14 mouse cellular contexts compared by ENCODE assay signal in the genomic region with DNA sequence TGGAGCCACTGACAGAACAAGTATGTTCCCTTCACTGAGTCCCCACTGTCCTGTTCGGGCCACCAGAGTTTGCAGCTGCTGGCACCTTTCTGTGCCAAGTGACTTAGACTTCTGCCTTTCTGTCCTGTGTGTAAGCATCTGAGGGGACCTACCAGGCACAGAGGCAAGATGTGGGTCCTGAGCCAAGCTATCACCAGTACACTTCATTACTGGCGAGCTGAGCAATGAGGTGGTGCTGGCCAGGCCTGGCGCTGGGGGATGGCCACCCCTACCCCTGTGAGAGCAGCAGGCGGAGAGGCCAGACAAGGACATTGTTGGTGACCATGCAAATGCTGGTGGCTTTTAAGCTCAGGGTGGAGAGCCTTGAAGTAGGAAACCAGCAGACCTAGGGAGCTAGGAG.
DNase-seq lines count a peak whose midpoint lies in the region; ATAC-seq and TF ChIP-seq lines count a peak whose summit lies in the region.
"Had no signal": no experiment of that assay in that cellular context is flagged by ENCODE, and none has a peak within 500 bp of the region (broad histone marks: within the 10 kb centered on the region; RNA-seq: fewer than 3 reads in every experiment).

No protein-coding gene starts in this region.

- no peak for TF ChIP-seq CTCF in heart, adult 2 months (IDR thresholded peaks at IDR 0.05)

- no peaks in the 10 kb centered on the region for H3K36me3 ChIP-seq in liver, embryonic 12.5 days
- H3K36me3 ChIP-seq in heart, adult 2 months (ENCODE audit: control insufficient read depth, insufficient read depth, low read length): no peaks in the 10 kb centered on the region
- no peaks in the 10 kb centered on the region for H3K36me3 ChIP-seq in heart, embryonic 16.5 days (ENCODE audit: control insufficient read depth, insufficient read depth)
- H3K36me3 ChIP-seq: hindbrain, embryonic 12.5 days had no signal

- H3K27ac ChIP-seq in liver, embryonic 12.5 days: no peak overlapping the region
- H3K27ac ChIP-seq in heart, adult 2 months: peak overlapping the region; percentile 23; the same call in 1 of the 2 replicates
- H3K27ac ChIP-seq in heart, embryonic 16.5 days (ENCODE audit: low read length): peak overlapping the region; percentile 64
- H3K27ac ChIP-seq: hindbrain, embryonic 12.5 days; left cerebral cortex, adult 2 months had no signal

- no peak overlapping the region for H3K9ac ChIP-seq in liver, embryonic 12.5 days
- no peak overlapping the region for H3K9ac ChIP-seq in heart, adult 2 months (ENCODE audit: low read depth, low read length)
- 0 out of 2 replicates have a peak overlapping the region, but pooled peaks have one; percentile 17 for H3K9ac ChIP-seq in heart, embryonic 16.5 days (ENCODE audit: low read length)
- H3K9ac ChIP-seq: hindbrain, embryonic 12.5 days had no signal

- WGBS in liver, embryonic 12.5 days (ENCODE audit: insufficient replicate concordance): 55% methylated on average over 4 of the region's 4 CpGs
- WGBS in heart, adult 2 months: 24% methylated on average over 4 of the region's 4 CpGs
- WGBS in heart, embryonic 16.5 days: 37% methylated on average over 4 of the region's 4 CpGs

- H3K79me2 ChIP-seq in heart, adult 2 months (replicated peaks; ENCODE audit: control insufficient read depth, insufficient read depth, low read length): no peaks in the 10 kb centered on the region

- intact Hi-C loops in heart, adult 2 months (cut with DNase I): no loop called here
- intact Hi-C loops in left cerebral cortex, postnatal 4 days (cut with DNase I): no loop called here

- no peak for TF ChIP-seq POLR2A in heart, adult 2 months (IDR thresholded peaks at IDR 0.05; ENCODE audit: insufficient read depth, low read depth, low read length)

- H3K4me1 ChIP-seq in liver, embryonic 12.5 days: peaks cover 23% of the 10 kb centered on the region; the same call in 1 of the 2 replicates
- peaks cover 13% of the 10 kb centered on the region for H3K4me1 ChIP-seq in heart, adult 2 months (ENCODE audit: control insufficient read depth, insufficient read depth, low read length)
- peaks cover 12% of the 10 kb centered on the region for H3K4me1 ChIP-seq in heart, embryonic 16.5 days (ENCODE audit: control insufficient read depth, insufficient read depth, low read length)

- no peak overlapping the region for H3K4me3 ChIP-seq in liver, embryonic 12.5 days
- H3K4me3 ChIP-seq in heart, adult 2 months: no peak overlapping the region
- H3K4me3 ChIP-seq in heart, embryonic 16.5 days (ENCODE audit: low read length): no peak overlapping the region
- H3K4me3 ChIP-seq: hindbrain, embryonic 12.5 days; left cerebral cortex, adult 2 months had no signal

- no peaks in the 10 kb centered on the region for H3K9me3 ChIP-seq in liver, embryonic 12.5 days (replicated peaks)
- H3K9me3 ChIP-seq in heart, embryonic 16.5 days (replicated peaks; ENCODE audit: control insufficient read depth, low read length): no peaks in the 10 kb centered on the region
- H3K9me3 ChIP-seq: hindbrain, embryonic 12.5 days had no signal

- H3K27me3 ChIP-seq in liver, embryonic 12.5 days (replicated peaks): peaks cover 13% of the 10 kb centered on the region; the same call in 1 of the 2 replicates
- H3K27me3 ChIP-seq in heart, adult 2 months (ENCODE audit: control insufficient read depth, insufficient read depth, low read length): no peaks in the 10 kb centered on the region
- no peaks in the 10 kb centered on the region for H3K27me3 ChIP-seq in heart, embryonic 16.5 days (ENCODE audit: control insufficient read depth, insufficient read depth, low read length)
- H3K27me3 ChIP-seq: hindbrain, embryonic 12.5 days had no signal

- 0 out of 2 replicates have a peak, but pooled peaks have one; percentile 21 for ATAC-seq in liver, embryonic 12.5 days
- no peak; the same call in 1 of the 2 replicates for ATAC-seq in heart, embryonic 16.5 days (replicated peaks; ENCODE audit: extremely low read depth, insufficient read depth, low FRiP score)

- TF ChIP-seq EP300 in heart, adult 2 months (IDR thresholded peaks at IDR 0.05; ENCODE audit: insufficient read depth, low read depth, low read length): 0 out of 2 replicates have a peak, but pooled peaks have one; percentile 51

- DNase-seq in liver: no peak
- peak; percentile 27 to 61 for DNase-seq in heart, adult 2 months
- peak; percentile 59 to 89 for DNase-seq in lung, postnatal 4 days
- no peak for DNase-seq in left cerebral cortex, postnatal 4 days
- DNase-seq in cerebellum, adult 9-10 months: no peak
- DNase-seq: adrenal gland, postnatal 36 days; cerebellum, adult 11-12 months; kidney, adult 9 months; midbrain, embryonic 14.5 days; right cerebral cortex, postnatal 14 days had no signal

- no peak overlapping the region for H3K4me2 ChIP-seq in liver, embryonic 12.5 days
- H3K4me2 ChIP-seq in heart, embryonic 16.5 days (ENCODE audit: low read depth, low read length): no peak overlapping the region
- H3K4me2 ChIP-seq: hindbrain, embryonic 12.5 days had no signal

Comparison
In these comparisons a context has a peak if more than half of its experiments do, and no peak if none do; other contexts are left out.
1. DNase-seq: peak in heart, adult 2 months (2 of 2) and lung, postnatal 4 days (2 of 2); none in liver (single experiment), left cerebral cortex, postnatal 4 days (single experiment) and cerebellum, adult 9-10 months (single experiment).